Mouse (Mus musculus) E14TG2a.4 (cell line): Measurements from ENCODE around the gene Notch2.

Source experiments
- CTCF ChIP-seq: conservative IDR thresholded peaks from 2 replicates; pipeline ENCODE4 v1.5.1; 2014; ENCODE audit warnings: low read length
- NANOG ChIP-seq: IDR thresholded peaks from 2 replicates; pipeline ENCODE4 v1.6.1; 2014; ENCODE audit warnings: borderline replicate concordance, low read length, mixed read lengths
- POU5F1 ChIP-seq: IDR thresholded peaks from 2 replicates; pipeline ENCODE4 v1.6.1; 2014; ENCODE audit warnings: low read length, borderline replicate concordance

DNA sequence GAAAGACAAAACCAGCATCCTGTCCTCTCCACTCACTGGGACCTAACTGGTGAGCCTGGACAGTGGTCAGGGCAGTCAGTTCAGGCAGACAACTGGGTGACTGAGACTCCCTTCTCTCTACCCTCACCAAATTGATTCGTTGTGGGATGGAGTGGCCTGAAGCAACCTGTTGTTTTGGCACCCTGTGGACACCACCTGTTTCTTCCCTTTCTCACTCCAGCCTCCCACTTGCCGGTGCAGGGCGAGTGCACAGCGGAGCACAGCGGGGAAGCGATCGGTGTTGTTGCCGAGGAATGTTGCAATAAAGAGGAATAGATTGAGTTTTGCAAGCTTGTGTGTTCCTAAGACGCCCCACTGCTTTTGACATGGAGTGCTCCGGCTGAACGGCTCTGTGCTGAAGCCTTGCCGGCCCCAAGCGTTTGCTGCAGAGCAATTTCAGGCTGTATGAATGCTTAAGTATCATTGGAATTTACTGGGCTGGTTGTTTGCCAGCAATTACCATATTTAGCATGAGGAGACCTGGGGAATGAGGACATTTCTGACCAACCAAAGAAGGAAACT, 11.0 kb downstream of the Notch2 start:
- TF ChIP-seq CTCF (no peak), POU5F1 (no peak), NANOG (peak; percentile 94)
